Mouse (Mus musculus) liver, embryonic 14.5 days (tissue): ENCODE results near the gene 9930021J03Rik.

Experiments used
- CTCF ChIP-seq: IDR thresholded peaks from 2 replicates; pipeline ENCODE4 v1.5.1; 2016; ENCODE audit warnings: antibody characterized with exemption, low read depth, control low read depth
- EP300 ChIP-seq: IDR thresholded peaks from 2 replicates; pipeline ENCODE4 v1.6.1; 2016; ENCODE audit warnings: antibody characterized with exemption, low read depth

- TF ChIP-seq CTCF (no peak), EP300 (no peak)
Observed at GRCm38 (mm10) chr19:29853711-29854110, 47.9 kb upstream of the 9930021J03Rik start.
